ENCODE assay signal across 8 mouse cellular contexts in the genomic region with DNA sequence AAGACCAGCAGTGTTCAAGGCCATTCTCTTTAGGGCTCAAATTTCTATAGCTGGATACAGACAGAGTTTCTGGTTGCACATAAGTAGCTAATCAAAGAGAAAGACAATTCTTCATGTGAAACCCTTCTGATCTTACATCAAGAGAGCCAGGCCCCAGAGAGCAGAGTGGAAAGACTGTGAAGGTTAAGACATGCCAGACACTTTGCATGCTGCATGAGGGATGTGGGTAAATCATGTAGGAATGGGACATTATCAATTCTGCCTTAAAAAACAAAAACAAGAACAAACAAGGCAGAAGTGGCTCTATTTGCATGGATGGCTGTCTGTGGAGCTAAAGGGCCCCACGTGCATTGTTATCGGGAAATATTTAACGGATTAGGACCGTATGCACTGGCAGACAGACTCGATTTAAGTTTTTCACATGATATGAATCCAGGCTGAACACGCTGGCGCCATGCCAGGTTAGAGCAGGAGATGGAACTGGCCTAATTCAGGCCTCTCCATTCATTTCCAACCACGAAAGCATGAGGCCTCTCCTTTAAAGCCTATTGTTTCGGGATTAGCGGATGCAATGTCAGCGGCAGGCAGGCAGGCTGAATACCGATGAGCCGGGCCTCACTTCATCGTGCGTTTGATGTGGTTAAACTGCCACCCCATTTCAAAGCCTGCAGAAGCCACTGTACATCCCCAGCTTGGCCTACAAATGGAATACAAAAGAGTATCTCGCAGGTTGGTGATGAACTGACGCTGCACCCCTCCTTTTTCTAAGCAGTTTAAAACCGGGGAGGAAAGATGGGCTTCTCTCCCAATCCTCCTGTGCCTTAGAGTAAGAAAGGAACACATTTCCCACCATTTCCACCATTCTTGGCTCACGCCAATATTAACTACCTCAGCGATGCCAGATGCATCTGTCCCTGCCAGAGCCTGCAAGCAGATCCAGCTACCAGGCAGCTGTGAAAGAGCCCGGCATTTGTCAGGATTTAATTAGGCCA.
A peak's percentile ranks its signal among the peaks of the same experiment; 100 is the strongest.
DNase-seq lines count a peak whose midpoint lies in the region; ATAC-seq and TF ChIP-seq lines count a peak whose summit lies in the region.

No protein-coding gene starts in this region.

- H3K9me3 ChIP-seq in liver, embryonic 11.5 days (ENCODE audit: control insufficient read depth, low read length): no peaks in the 10 kb centered on the region
- no peaks in the 10 kb centered on the region for H3K9me3 ChIP-seq in forebrain, embryonic 11.5 days (ENCODE audit: control insufficient read depth, low read length)
- no peaks in the 10 kb centered on the region for H3K9me3 ChIP-seq in hindbrain, embryonic 16.5 days (ENCODE audit: control insufficient read depth, low read length)
- H3K9me3 ChIP-seq in midbrain, postnatal 0 days (ENCODE audit: low read length): no peaks in the 10 kb centered on the region

- TF ChIP-seq CTCF in midbrain, postnatal 0 days (IDR thresholded peaks at IDR 0.05): no peak; the same call in 1 of the 2 replicates

- no peaks in the 10 kb centered on the region for H3K4me1 ChIP-seq in liver, embryonic 11.5 days (replicated peaks; ENCODE audit: control insufficient read depth, insufficient read depth, low read length)
- H3K4me1 ChIP-seq in forebrain, embryonic 11.5 days (replicated peaks; ENCODE audit: control insufficient read depth, insufficient read depth, low read length): peaks cover 64% of the 10 kb centered on the region
- H3K4me1 ChIP-seq in hindbrain, embryonic 16.5 days (ENCODE audit: control insufficient read depth, insufficient read depth, low read depth, low read length): peaks cover 31% of the 10 kb centered on the region
- peaks cover 17% of the 10 kb centered on the region for H3K4me1 ChIP-seq in midbrain, postnatal 0 days (ENCODE audit: insufficient read depth, low read length)

- no peak for ATAC-seq in liver, embryonic 11.5 days (replicated peaks; ENCODE audit: low FRiP score)
- peak; percentile 87 for ATAC-seq in forebrain, embryonic 11.5 days (replicated peaks; ENCODE audit: low FRiP score)
- ATAC-seq in hindbrain, embryonic 16.5 days: peak; percentile 70
- ATAC-seq in midbrain, postnatal 0 days (ENCODE audit: low FRiP score): peak; percentile 75

- H3K9ac ChIP-seq in liver, embryonic 11.5 days (ENCODE audit: low read depth, low read length): no peak overlapping the region
- H3K9ac ChIP-seq in forebrain, embryonic 11.5 days (ENCODE audit: low read length): peak overlapping the region; percentile 27
- peak overlapping the region; percentile 32 for H3K9ac ChIP-seq in hindbrain, embryonic 16.5 days (ENCODE audit: low read depth, low read length)
- peak overlapping the region; percentile 39; the same call in 1 of the 2 replicates for H3K9ac ChIP-seq in midbrain, postnatal 0 days (replicated peaks; ENCODE audit: low read length, poor library complexity, severe bottlenecking)

- H3K36me3 ChIP-seq in liver, embryonic 11.5 days (ENCODE audit: control insufficient read depth, insufficient read depth, low read length): 0 out of 2 replicates have a peak, but pooled peaks cover 2% of the 10 kb centered on the region
- no peaks in the 10 kb centered on the region for H3K36me3 ChIP-seq in forebrain, embryonic 11.5 days (ENCODE audit: control insufficient read depth, insufficient read depth, low read length)
- no peaks in the 10 kb centered on the region for H3K36me3 ChIP-seq in hindbrain, embryonic 16.5 days (ENCODE audit: control insufficient read depth, insufficient read depth, low read length)
- no peaks in the 10 kb centered on the region for H3K36me3 ChIP-seq in midbrain, postnatal 0 days (ENCODE audit: insufficient read depth, low read length)

- 56% methylated on average over 21 of the region's 21 CpGs for WGBS in liver, embryonic 11.5 days
- 5% methylated on average over 21 of the region's 21 CpGs for WGBS in forebrain, embryonic 11.5 days
- WGBS in hindbrain, embryonic 16.5 days: 10% methylated on average over 21 of the region's 21 CpGs
- 7% methylated on average over 21 of the region's 21 CpGs for WGBS in midbrain, postnatal 0 days

- H3K4me2 ChIP-seq in liver, embryonic 11.5 days: no peak overlapping the region
- peak overlapping the region; percentile 36 for H3K4me2 ChIP-seq in forebrain, embryonic 11.5 days (ENCODE audit: low read depth, low read length, severe bottlenecking)
- H3K4me2 ChIP-seq in hindbrain, embryonic 16.5 days (ENCODE audit: low read length): peak overlapping the region; percentile 13; the same call in 1 of the 2 replicates
- no peak overlapping the region for H3K4me2 ChIP-seq in midbrain, postnatal 0 days (ENCODE audit: low read depth, low read length, poor library complexity, severe bottlenecking)

- no peaks in the 10 kb centered on the region for H3K27me3 ChIP-seq in liver, embryonic 11.5 days (replicated peaks; ENCODE audit: control insufficient read depth, insufficient read depth, low read length)
- no peaks in the 10 kb centered on the region for H3K27me3 ChIP-seq in forebrain, embryonic 11.5 days (ENCODE audit: control insufficient read depth, insufficient read depth, low read length)
- no peaks in the 10 kb centered on the region for H3K27me3 ChIP-seq in hindbrain, embryonic 16.5 days (replicated peaks; ENCODE audit: control insufficient read depth, insufficient read depth, low read length)
- H3K27me3 ChIP-seq in midbrain, postnatal 0 days (ENCODE audit: insufficient read depth, low read length): no peaks in the 10 kb centered on the region

- no peak overlapping the region for H3K27ac ChIP-seq in liver, embryonic 11.5 days (ENCODE audit: low read depth, low read length)
- peak overlapping the region; percentile 98 for H3K27ac ChIP-seq in forebrain, embryonic 11.5 days (ENCODE audit: low read depth, low read length)
- H3K27ac ChIP-seq in hindbrain, embryonic 16.5 days (ENCODE audit: low read depth, low read length): peak overlapping the region; percentile 68
- peak overlapping the region; percentile 79 for H3K27ac ChIP-seq in midbrain, postnatal 0 days (ENCODE audit: low read depth, low read length)

- peak; percentile 54 for DNase-seq in liver
- no peak for DNase-seq in liver, embryonic 11.5 days (ENCODE audit: low spot score)
- DNase-seq in cerebellum, adult 11-12 months: peak; percentile 50
- DNase-seq in forebrain, embryonic 11.5 days (ENCODE audit: low spot score): peak; percentile 92
- DNase-seq in midbrain, postnatal 0 days (ENCODE audit: low spot score): peak; percentile 84
- DNase-seq in yolk sac, embryonic 10.5 days (ENCODE audit: low spot score): no peak
- DNase-seq in urinary bladder, postnatal 4 days (ENCODE audit: low spot score in 2 of 2): no peak

- H3K4me3 ChIP-seq in liver, embryonic 11.5 days (ENCODE audit: low read depth, low read length): no peak overlapping the region
- no peak overlapping the region for H3K4me3 ChIP-seq in forebrain, embryonic 11.5 days (ENCODE audit: low read depth, low read length)
- no peak overlapping the region for H3K4me3 ChIP-seq in hindbrain, embryonic 16.5 days (ENCODE audit: low read length)
- H3K4me3 ChIP-seq in midbrain, postnatal 0 days (ENCODE audit: low read depth, low read length): no peak overlapping the region

Comparison
In these comparisons a context has a peak if more than half of its experiments do, and no peak if none do; other contexts are left out.
1. DNase-seq: peak in liver (single experiment), cerebellum, adult 11-12 months (single experiment), forebrain, embryonic 11.5 days (single experiment) and midbrain, postnatal 0 days (single experiment); none in liver, embryonic 11.5 days (single experiment), yolk sac, embryonic 10.5 days (single experiment) and urinary bladder, postnatal 4 days (0 of 2).
2. H3K4me2 ChIP-seq: peak in forebrain, embryonic 11.5 days (single experiment) and hindbrain, embryonic 16.5 days (single experiment); none in liver, embryonic 11.5 days (single experiment) and midbrain, postnatal 0 days (single experiment).